Mouse (Mus musculus) embryonic fibroblast, embryonic 13.5 days (primary cell): ENCODE results near the gene Polr2i. TPM values are rescaled to one million over a fixed set of nuclear protein-coding genes. Genes with fewer than 3 reads are reported as not detected.
"Not testable (repeated sequence)": the region's sequence is repeated elsewhere in the genome, so short reads cannot be mapped to it uniquely, and the experiment has no call there.

Experiments used
- H3K27ac ChIP-seq: 2 replicates; pipeline ENCODE4 v1.5.1; 2012; ENCODE audit warnings: low read length, control low read depth, inconsistent platforms; ENCODE audit not compliant: insufficient read depth
- H3K4me1 ChIP-seq: 2 replicates; pipeline ENCODE4 v1.6.1; 2011; ENCODE audit warnings: low read length; ENCODE audit not compliant: control insufficient read depth, insufficient read depth
- H3K4me3 ChIP-seq: 2 replicates; pipeline ENCODE4 v1.5.1; 2011; ENCODE audit warnings: mild to moderate bottlenecking, control low read depth, low read length; ENCODE audit not compliant: insufficient read depth
- CTCF ChIP-seq: IDR thresholded peaks from 2 replicates; pipeline ENCODE4 v1.5.1; 2011; ENCODE audit warnings: mild to moderate bottlenecking, control low read depth, low read length, moderate library complexity, borderline replicate concordance; ENCODE audit not compliant: insufficient read depth
- POLR2A ChIP-seq: IDR thresholded peaks from 2 replicates; pipeline ENCODE4 v1.6.1; 2011; ENCODE audit warnings: low read depth, mild to moderate bottlenecking, control low read depth, low read length, moderate library complexity
- polyA plus RNA-seq: library from polyadenylated mRNA; stranded (reverse); fragments of >200 nt; gene quantifications from 2 replicates; pipeline ENCODE4 v1.2.4, GENCODE M21; 2011; ENCODE audit warnings: low read depth; ENCODE audit not compliant: missing spikeins, insufficient read length

Polr2i gene
- 52.0 and 53.4 TPM in 2 replicates for polyA plus RNA-seq

DNA sequence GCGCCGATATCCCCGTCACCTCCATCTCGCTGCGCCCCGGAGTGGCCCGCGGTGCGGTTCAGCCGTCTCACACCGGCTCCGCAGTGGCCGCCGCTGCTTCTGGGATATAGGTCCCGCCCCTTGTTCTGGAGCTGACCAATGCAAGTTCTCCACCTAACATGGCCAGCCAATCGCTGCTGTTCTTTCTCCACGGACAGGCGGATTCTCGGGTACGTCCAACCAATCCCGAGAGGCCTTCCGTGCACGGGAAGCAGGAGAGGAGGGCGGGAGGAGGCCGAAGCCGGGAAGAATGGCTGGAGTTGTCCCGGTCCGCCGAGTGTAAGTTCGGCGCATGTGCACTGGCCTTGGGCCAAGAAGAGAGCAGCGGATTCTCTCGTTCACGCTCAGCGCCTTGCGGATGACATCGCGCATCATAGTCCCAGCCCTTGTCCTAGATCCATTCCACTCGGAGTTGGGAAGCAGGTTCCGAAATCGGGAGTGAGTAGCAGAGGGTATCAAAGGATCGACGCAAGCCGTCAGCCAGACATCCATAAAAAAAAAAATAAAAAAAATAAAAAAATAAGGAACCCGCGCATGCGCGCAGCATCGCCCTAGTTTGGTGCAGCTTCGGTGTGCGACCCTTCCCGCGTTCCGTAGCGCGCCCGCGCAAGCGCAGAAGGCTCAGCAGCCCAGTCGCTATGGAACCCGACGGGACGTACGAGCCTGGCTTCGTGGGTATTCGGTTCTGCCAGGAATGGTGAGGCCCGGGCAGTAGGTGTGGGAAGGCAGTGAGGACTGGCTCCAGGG is at the start of gene Polr2i, which contains the start of gene Tbcb:
TSS of gene Polr2i (plus strand) at position 280 of the 786 bp plus-strand sequence.
TSS of gene Tbcb (minus strand) at position 604 of the 786 bp plus-strand sequence.
- TF ChIP-seq POLR2A, result peak; percentile 72
- no peak for TF ChIP-seq CTCF
- H3K27ac ChIP-seq, result peak within 1 kb of the TSS; percentile 77
- H3K4me3 ChIP-seq, result peak within 1 kb of the TSS; percentile 68
- H3K4me1 ChIP-seq, result no peaks in the 10 kb centered on the region; the same call in 1 of the 2 replicates

DNA sequence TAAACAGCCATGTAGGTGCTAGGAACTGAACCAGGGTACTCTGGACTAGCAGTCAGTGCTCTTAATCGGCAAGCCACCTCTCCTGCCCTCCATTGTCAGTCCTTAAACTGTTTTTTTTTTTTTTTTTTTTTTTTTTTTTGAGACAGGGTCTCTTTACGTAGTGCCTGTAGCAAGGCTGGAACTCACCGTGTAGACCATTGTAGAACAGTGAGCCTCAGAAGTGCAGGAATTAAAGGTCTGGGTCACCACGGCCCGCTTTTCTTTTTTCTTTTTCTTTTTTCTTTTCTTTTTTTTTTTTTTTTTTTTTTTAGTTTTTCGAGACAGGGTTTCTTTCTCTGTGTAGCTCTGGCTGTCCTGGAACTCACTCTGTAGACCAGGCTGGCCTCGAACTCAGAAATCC is 48.6 kb upstream of the Polr2i start:
- H3K4me1 ChIP-seq, H3K4me3 ChIP-seq, H3K27ac ChIP-seq: not testable (repeated sequence)

DNA sequence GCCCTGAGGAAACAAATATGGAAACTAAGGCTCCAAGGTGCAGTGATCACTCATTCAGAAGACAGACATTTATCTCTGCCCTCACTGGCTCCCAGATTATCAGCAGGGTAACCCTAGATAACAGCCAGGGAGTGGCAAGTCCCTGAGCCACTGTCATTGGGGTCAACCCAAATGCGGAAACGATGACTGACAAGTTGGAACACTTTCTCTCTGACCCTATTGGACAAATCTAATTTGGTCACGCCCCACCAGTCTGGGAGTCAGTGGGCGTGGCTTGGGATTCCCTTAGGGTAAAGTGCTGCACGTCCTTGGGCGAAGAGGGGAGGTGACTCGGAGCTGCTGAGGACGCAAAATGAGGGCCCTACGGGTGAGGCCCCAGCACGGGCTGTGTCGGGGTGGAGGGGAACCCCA is 47.9 kb upstream of the Polr2i start, which contains the start of gene Cox7a1:
TSS of gene Cox7a1 (plus strand) at position 266 of the 411 bp plus-strand sequence.
- Histone ChIP-seq H3K4me1 (no peaks in the 10 kb centered on the region; the same call in 1 of the 2 replicates), H3K27ac (no peak within 1 kb of the TSS), H3K4me3 (no peak within 1 kb of the TSS)
- no peak for TF ChIP-seq CTCF

DNA sequence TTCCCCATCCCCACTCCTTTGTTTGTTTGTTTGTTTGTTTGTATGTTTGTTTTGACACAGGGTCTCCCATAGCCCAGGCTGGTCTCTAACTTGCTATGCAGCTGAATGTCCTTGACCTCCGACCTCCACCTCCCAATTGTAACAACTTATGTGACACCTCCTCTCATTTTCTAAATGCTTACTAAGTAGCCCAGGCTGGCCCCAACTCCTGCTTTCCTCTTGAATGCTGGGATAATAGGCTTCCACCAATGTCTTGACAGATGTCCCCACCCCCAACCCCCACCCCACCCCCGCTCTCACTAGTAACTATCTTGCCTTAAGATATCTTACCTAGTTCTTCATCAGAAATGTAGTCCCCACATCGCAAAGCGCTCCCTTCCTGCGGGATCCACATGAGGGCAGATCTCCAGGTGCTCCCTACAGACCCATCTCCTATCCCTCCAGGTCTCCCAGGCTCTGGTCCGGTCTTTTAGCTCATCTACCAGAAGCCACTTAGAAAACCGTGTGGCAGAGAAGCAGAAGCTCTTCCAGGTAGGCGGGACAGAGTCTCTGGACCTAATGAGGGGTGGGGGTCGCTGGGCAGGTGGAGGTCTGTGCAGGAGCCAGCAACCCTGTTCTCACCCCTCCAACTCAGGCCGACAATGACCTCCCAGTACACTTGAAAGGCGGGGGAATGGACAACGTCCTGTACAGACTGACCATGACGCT is 47.0 kb upstream of the Polr2i start:
- Histone ChIP-seq H3K27ac (no peak overlapping the region), H3K4me1 (no peaks in the 10 kb centered on the region; the same call in 1 of the 2 replicates), H3K4me3 (no peak overlapping the region)
- TF ChIP-seq CTCF, result no peak
- no peak for TF ChIP-seq POLR2A

DNA sequence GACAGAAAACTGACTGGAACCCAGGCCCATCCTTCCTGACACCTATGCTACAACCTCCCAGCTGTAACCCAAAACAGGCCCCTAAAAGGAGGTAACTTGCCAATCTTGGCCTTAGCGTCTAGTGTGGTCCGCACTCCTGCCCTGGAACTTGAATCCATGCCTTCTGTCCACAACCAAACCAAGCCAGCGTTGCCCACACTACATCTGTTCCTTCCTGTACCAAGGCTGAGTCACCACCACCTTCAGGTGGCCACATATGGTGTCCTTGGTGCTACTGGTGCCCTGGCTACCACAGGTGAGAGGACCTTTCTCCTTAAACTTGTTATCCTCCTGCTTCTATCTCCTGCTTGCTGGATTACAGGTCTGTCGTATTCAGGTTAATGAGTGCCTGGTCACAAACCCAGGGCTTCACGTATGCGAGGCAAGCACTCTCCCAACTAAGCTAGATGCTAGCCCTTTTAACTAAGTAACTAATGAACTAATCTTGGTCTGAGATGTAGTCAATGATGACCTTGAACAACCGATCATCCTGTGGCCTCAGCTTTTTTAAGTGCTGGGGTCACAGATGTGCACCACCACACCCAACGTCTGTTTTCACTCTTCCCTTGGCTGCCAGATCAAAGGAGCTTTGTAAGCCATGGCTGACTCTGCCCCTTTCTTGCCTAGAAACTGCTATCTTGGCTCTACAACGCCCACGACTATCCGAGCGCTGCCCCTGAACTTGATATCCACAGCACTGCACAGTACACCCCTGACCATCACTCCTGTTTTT is 43.2 kb upstream of the Polr2i start:
- TF ChIP-seq CTCF (no peak), POLR2A (no peak)
- no peak overlapping the region for H3K27ac ChIP-seq
- no peaks in the 10 kb centered on the region; the same call in 1 of the 2 replicates for H3K4me1 ChIP-seq
- no peak overlapping the region for H3K4me3 ChIP-seq

DNA sequence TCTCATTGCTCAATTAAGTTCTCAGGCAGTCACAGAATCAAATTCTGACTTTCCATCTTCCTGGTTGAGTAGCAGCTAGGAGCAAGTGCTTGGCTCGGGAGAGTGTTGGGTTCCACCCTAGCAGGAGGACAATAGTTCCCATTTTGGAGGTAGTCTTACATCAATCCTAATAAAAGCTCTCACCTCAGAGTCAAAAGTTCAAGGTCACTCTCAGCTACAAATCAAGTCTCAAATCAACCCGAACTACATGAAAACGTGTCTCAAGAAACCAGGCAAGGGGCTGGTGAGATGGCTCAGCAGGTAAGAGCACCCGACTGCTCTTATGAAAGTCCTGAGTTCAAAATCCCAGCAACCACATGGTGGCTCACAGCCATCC is 42.6 kb upstream of the Polr2i start:
- Histone ChIP-seq H3K4me3 (no peak overlapping the region), H3K27ac (no peak overlapping the region), H3K4me1 (no peaks in the 10 kb centered on the region)
- TF ChIP-seq CTCF (no peak), POLR2A (no peak)

DNA sequence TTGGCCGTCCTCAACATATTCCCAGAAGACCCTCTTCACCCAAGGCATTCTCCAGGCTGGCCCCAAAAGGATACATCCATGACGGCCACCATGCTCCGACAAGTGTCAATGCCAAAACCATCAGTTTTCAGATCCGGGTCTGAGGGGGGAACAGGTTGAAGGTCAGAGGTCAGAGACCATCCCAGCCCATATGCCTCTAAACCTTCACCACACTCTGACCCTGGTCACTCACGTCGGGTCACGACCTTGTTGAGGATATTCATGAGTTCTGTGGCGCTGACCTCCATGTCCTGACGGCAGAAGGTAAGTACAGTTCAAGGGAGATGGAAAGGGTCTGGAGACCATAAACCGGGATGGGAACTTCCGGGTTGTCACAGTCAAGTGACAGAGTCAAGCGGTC is 39.7 kb upstream of the Polr2i start:
- Histone ChIP-seq H3K4me1 (peaks cover 4% of the 10 kb centered on the region), H3K27ac (no peak overlapping the region), H3K4me3 (no peak overlapping the region)
- TF ChIP-seq POLR2A (no peak), CTCF (no peak)

DNA sequence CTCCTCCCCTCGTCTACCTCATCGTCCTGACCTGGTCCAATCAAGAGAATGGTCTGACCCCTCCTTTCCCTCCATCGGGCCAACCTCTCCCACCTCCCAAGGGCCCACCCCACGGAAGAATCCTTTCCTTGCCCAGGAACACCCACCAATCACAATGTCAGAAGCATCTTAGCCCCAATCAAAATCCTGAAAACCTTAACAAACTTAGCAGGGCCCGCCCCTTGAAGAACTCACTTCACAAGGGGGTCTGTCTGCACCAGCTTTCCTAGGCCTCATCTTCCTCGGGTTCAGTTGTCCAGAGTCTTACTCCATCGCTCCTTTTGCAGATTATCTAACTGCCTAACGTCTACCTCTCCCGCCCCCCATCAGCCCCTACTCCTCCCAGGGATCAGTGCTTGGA is 38.7 kb upstream of the Polr2i start:
- Histone ChIP-seq H3K27ac (no peak overlapping the region), H3K4me3 (peak overlapping the region; percentile 94), H3K4me1 (peaks cover 4% of the 10 kb centered on the region)
- TF ChIP-seq CTCF (no peak), POLR2A (no peak)

DNA sequence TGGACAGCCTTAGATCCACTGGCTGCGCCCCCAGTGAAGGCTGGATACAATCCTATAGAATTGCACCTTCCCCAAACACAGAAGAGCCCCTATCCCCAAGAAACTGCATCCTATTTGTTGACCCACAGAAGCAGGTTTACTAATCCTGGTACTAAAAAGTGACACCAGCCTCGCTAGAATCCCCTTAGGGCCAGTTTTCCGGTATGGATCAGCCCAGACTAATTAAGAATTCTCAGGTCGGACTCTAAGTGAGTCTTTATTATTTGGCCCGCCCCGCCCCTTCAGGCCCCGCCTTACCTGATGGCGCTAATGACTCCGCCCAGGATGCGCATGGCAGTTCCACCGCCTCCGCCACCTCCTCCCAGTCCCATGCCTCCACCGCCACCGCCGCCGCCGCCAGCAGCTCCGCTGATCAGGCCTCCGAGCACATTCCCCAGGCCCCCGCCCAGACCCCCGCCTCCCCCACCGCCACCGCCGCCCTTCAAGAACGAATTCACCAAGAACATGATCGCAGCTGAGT is 38.1 kb upstream of the Polr2i start:
- no peak overlapping the region for H3K27ac ChIP-seq

More for the DNA sequence above, 38.1 kb upstream of the Polr2i start:
- peak overlapping the region; percentile 94 for H3K4me3 ChIP-seq
- peak; percentile 46; the same call in 1 of the 2 replicates for TF ChIP-seq POLR2A
- TF ChIP-seq CTCF, result no peak
- H3K4me1 ChIP-seq, result peaks cover 4% of the 10 kb centered on the region
